Mouse (Mus musculus) bone marrow macrophage, adult 2 months (primary cell): Measurements from ENCODE around the gene Cd59a. TPM values are rescaled to one million over a fixed set of nuclear protein-coding genes. Genes with fewer than 3 reads are reported as not detected.

Experiments
- H3K27ac ChIP-seq: 2 replicates; pipeline ENCODE4 v1.5.1; 2012; ENCODE audit warnings: low read depth, low read length; ENCODE audit not compliant: insufficient read depth
- H3K4me1 ChIP-seq: 2 replicates; pipeline ENCODE4 v1.6.1; 2012; ENCODE audit warnings: low read length; ENCODE audit not compliant: control insufficient read depth, insufficient read depth
- H3K4me3 ChIP-seq: 2 replicates; pipeline ENCODE4 v1.5.1; 2012; ENCODE audit warnings: mild to moderate bottlenecking, low read length, moderate library complexity; ENCODE audit not compliant: insufficient read depth
- CTCF ChIP-seq: IDR thresholded peaks from 2 replicates; pipeline ENCODE4 v1.5.1; 2012; ENCODE audit warnings: low read depth, mild to moderate bottlenecking, low read length, moderate library complexity
- POLR2A ChIP-seq: IDR thresholded peaks from 2 replicates; pipeline ENCODE4 v1.6.1; 2012; ENCODE audit warnings: mild to moderate bottlenecking, low read depth, low read length, borderline replicate concordance
- polyA plus RNA-seq: library from polyadenylated mRNA; stranded (reverse); fragments of >200 nt; gene quantifications from 2 replicates; pipeline ENCODE4 v1.2.4, GENCODE M21; 2012; ENCODE audit not compliant: missing spikeins, insufficient read depth, insufficient read length

Gene Cd59a
- polyA plus RNA-seq, 1 experiment: 17.4 TPM

- no peak overlapping the region for H3K27ac ChIP-seq
- H3K4me1 ChIP-seq: peaks cover 7% of the 10 kb centered on the region
- H3K4me3 ChIP-seq: no peak overlapping the region
- TF ChIP-seq CTCF: no peak
- no peak for TF ChIP-seq POLR2A
These were observed 27.9 kb downstream of the Cd59a start for GRCm38 (mm10) chr2:104123540-104123939.

- Histone ChIP-seq H3K4me3 (no peak overlapping the region), H3K27ac (no peak overlapping the region), H3K4me1 (peaks cover 7% of the 10 kb centered on the region)
- TF ChIP-seq POLR2A (no peak), CTCF (no peak)
These were observed 28.5 kb downstream of the Cd59a start for GRCm38 (mm10) chr2:104124071-104124470.

- Histone ChIP-seq H3K4me3 (no peak overlapping the region), H3K27ac (no peak overlapping the region), H3K4me1 (no peaks in the 10 kb centered on the region)
- TF ChIP-seq POLR2A (no peak), CTCF (no peak)
These were observed 33.4 kb downstream of the Cd59a start for GRCm38 (mm10) chr2:104128803-104129531.

GRCm38 (mm10) chr2:104130165-104130564 is 34.6 kb downstream of the Cd59a start:
- Histone ChIP-seq H3K4me1 (no peaks in the 10 kb centered on the region), H3K4me3 (no peak overlapping the region), H3K27ac (no peak overlapping the region)
- TF ChIP-seq POLR2A (no peak), CTCF (no peak)

GRCm38 (mm10) chr2:104130969-104131368 is 35.4 kb downstream of the Cd59a start:
- H3K4me3 ChIP-seq: no peak overlapping the region
- TF ChIP-seq CTCF: peak; percentile 45; the same call in 1 of the 2 replicates
- no peak for TF ChIP-seq POLR2A
- no peak overlapping the region for H3K27ac ChIP-seq
- H3K4me1 ChIP-seq: no peaks in the 10 kb centered on the region

GRCm38 (mm10) chr2:104132266-104132859 is 36.8 kb downstream of the Cd59a start:
- H3K27ac ChIP-seq: no peak overlapping the region

GRCm38 (mm10) chr2:104133042-104133810 is 37.6 kb downstream of the Cd59a start:
- TF ChIP-seq CTCF: no peak
- Histone ChIP-seq H3K4me1 (no peaks in the 10 kb centered on the region), H3K4me3 (no peak overlapping the region), H3K27ac (no peak overlapping the region)

More at GRCm38 (mm10) chr2:104132266-104132859, 36.8 kb downstream of the Cd59a start:
- H3K4me3 ChIP-seq: no peak overlapping the region
- TF ChIP-seq CTCF: no peak
- no peak for TF ChIP-seq POLR2A
- no peaks in the 10 kb centered on the region for H3K4me1 ChIP-seq

GRCm38 (mm10) chr2:104134150-104135056 is 38.8 kb downstream of the Cd59a start:
- TF ChIP-seq CTCF (peak; percentile 56), POLR2A (no peak)
- no peak overlapping the region for H3K27ac ChIP-seq
- no peak overlapping the region for H3K4me3 ChIP-seq
- no peaks in the 10 kb centered on the region for H3K4me1 ChIP-seq

GRCm38 (mm10) chr2:104135920-104136319 is 40.3 kb downstream of the Cd59a start:
- no peak for TF ChIP-seq CTCF
- TF ChIP-seq POLR2A: no peak
- Histone ChIP-seq H3K27ac (no peak overlapping the region), H3K4me3 (no peak overlapping the region), H3K4me1 (no peaks in the 10 kb centered on the region)
